Mouse (Mus musculus) left cerebral cortex, adult 2 months (tissue): ENCODE results near the gene Srd5a2. TPM values are rescaled to one million over a fixed set of nuclear protein-coding genes. Genes with fewer than 3 reads are reported as not detected.

Experiments used
- DNase-seq, 2 experiments: peaks; one replicate each; pipeline ENCODE4 v3.0.0; 2021 to 2022; ENCODE audit warnings: low spot score in 2 of 2, mixed read lengths in 1 of 2; ENCODE audit errors: extremely low spot score in 1 of 2
- H3K27ac ChIP-seq: fragments of 200-600 bp; 2 replicates; pipeline ENCODE4 v1.8.1; 2022
- H3K4me3 ChIP-seq: fragments of 200-600 bp; 2 replicates; pipeline ENCODE4 v1.8.1; 2022
- CTCF ChIP-seq: fragments of 200-600 bp; IDR thresholded peaks from 2 replicates; pipeline ENCODE4 v1.8.1; 2022; ENCODE audit warnings: antibody characterized with exemption, mild to moderate bottlenecking, moderate library complexity
- intact Hi-C: fragments of 180-260 bp; cut with DNase I; formaldehyde crosslinking; loops from one replicate; pipeline ENCODE4 v1.15.1; 2025
- total RNA-seq, 2 experiments: library from RNA; stranded (reverse); gene quantifications; 2 replicates each; pipeline ENCODE4 v1.2.3; 2021

The Srd5a2 gene
- total RNA-seq, 2 experiments from 2014 or later = not detected

DNA sequence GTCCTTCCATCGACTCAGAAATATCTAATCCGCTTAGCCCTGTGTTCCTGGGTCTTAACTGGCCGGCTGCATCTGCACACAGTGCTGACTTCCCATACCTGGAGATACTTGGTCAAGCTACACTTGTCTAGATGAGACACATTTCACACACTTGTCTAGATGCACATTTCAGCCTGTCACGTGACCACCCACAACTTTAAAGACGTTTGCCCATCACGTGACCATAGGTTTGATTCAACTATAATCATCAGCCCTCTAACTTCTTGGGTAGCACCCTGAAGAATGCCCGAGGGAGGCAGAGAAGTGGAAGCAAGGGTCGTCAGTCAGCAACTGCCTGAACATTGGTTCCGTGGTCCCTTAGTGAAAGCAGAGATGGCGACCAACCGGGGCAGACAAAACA is 75.1 kb downstream of the Srd5a2 start:
- no peak overlapping the region for H3K4me3 ChIP-seq
- no peak for TF ChIP-seq CTCF
- no peak for DNase-seq
- no peak overlapping the region for H3K27ac ChIP-seq
- intact Hi-C loops = no loop called here

DNA sequence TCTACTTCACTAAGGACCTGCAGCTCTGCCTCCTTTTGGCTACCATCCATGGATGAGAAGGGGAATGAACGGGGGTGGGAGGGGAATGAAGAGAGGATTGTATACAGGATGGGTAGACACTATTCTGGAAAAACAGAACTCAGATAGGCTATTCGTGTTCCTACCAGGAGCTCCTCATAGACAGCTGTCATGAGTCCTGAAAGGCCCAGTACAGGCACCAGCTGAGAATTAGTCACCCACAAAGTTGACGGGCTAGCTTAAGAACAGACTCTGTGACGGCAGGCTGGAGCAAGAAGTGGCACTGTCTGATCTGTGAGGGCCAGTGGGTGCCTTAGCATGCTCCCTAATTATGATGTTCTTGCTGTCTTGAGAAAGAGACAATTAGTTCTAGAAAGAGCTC is 76.4 kb downstream of the Srd5a2 start:
- H3K27ac ChIP-seq = no peak overlapping the region
- no peak for TF ChIP-seq CTCF
- no peak overlapping the region for H3K4me3 ChIP-seq
- intact Hi-C loops = no loop called here
- no peak for DNase-seq

DNA sequence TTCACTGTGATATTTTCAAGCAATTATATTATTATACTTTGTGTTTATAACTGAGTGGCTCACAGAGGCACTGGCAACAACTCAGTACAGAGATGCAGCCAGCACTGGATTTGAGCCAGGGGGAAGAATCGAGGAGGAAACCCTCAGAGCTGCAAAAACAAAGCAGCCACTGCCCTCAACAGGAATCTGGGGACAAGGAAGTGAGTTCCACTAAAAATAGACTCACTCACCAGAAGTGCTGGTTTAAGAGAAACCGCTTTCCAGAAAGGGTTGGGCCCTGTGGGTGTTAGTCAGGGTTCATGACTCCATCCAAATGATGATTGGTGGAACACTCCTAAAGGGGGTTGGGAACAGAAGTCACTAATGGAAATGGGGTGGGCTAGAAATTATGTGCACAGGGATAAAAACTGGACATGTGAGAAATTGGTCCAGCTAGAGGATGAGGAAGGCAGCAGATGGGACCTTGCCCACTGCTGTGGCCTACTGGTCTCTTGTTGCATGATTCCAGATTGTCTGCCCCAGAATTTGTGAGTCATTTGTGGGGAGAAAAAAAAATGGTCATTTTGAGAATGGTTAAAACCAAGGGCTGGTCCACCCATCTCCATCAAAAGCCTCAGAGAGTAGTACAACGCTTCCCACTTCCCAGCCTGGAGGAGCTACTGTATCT is 77.2 kb downstream of the Srd5a2 start:
- intact Hi-C loops = no loop called here
- Histone ChIP-seq H3K4me3 (no peak overlapping the region), H3K27ac (no peak overlapping the region)
- peak in 1 of 2 experiments; percentile 16 for DNase-seq
- TF ChIP-seq CTCF = no peak; the same call in 1 of the 2 replicates

Other genes with a start within 250 kb of the Srd5a2 start
- gene Ehd3, start 243.8 kb downstream of the Srd5a2 start, total RNA-seq = 10 to 100 TPM; 73.5 to 89.4 TPM
- 10 to 100 TPM; 15.4 to 17.6 TPM for gene Xdh, start 97.7 kb downstream of the Srd5a2 start, total RNA-seq
- gene Memo1, start 247.6 kb upstream of the Srd5a2 start, total RNA-seq = 10 to 100 TPM; 43.3 to 46.9 TPM